Comparison of ENCODE assay signal across 8 mouse cellular contexts in genomic region chr10:39730976-39731735, GRCm38 (mm10). TPM values are rescaled to one million over a fixed set of nuclear protein-coding genes. Genes with fewer than 3 reads are reported as not detected.
A peak's percentile ranks its signal among the peaks of the same experiment; 100 is the strongest.
DNase-seq lines count a peak whose midpoint lies in the region; ATAC-seq lines count a peak whose summit lies in the region.

No protein-coding gene starts in this region.

- no peaks in the 10 kb centered on the region for H3K27me3 ChIP-seq in heart, embryonic 12.5 days (replicated peaks)
- no peaks in the 10 kb centered on the region for H3K27me3 ChIP-seq in liver, embryonic 13.5 days

- peak overlapping the region; percentile 80 for H3K4me3 ChIP-seq in heart, embryonic 12.5 days
- peak overlapping the region; percentile 93 for H3K4me3 ChIP-seq in liver, embryonic 13.5 days (replicated peaks)

- peaks cover 3% of the 10 kb centered on the region; the same call in 1 of the 2 replicates for H3K4me1 ChIP-seq in heart, embryonic 12.5 days (replicated peaks)
- peaks cover 27% of the 10 kb centered on the region for H3K4me1 ChIP-seq in liver, embryonic 13.5 days (replicated peaks)

- H3K9me3 ChIP-seq in heart, embryonic 12.5 days (replicated peaks) = no peaks in the 10 kb centered on the region
- H3K9me3 ChIP-seq in liver, embryonic 13.5 days (replicated peaks) = no peaks in the 10 kb centered on the region

- under 1% methylated on average over 52 of the region's 66 CpGs for WGBS in heart, embryonic 12.5 days
- under 1% methylated on average over 51 of the region's 66 CpGs for WGBS in liver, embryonic 13.5 days (ENCODE audit: insufficient replicate concordance)

- H3K4me2 ChIP-seq in heart, embryonic 12.5 days = peak overlapping the region; percentile 80
- peak overlapping the region; percentile 96 for H3K4me2 ChIP-seq in liver, embryonic 13.5 days

- DNase-seq in brain, embryonic 18.5 days (ENCODE audit: low read depth, low spot score) = peak; percentile 79
- peak; percentile 97 for DNase-seq in kidney, postnatal 14 days
- peak; percentile 87 for DNase-seq in liver, embryonic 13.5 days
- peak; percentile 86 to 88 for DNase-seq in natural killer cell, adult 2 months (ENCODE audit: low spot score in 2 of 2)
- peak; percentile 62 for DNase-seq in telencephalon, adult 2 months (ENCODE audit: low read depth, low spot score)

- H3K27ac ChIP-seq in heart, embryonic 12.5 days (ENCODE audit: poor library complexity, severe bottlenecking) = peak overlapping the region; percentile 98
- H3K27ac ChIP-seq in liver, embryonic 13.5 days = peak overlapping the region; percentile 96

- peak overlapping the region; percentile 86 for H3K9ac ChIP-seq in heart, embryonic 12.5 days
- peak overlapping the region; percentile 96 for H3K9ac ChIP-seq in liver, embryonic 13.5 days

- ATAC-seq in CD4-positive, CD25-positive, alpha-beta regulatory T cell, adult 4 months = peak; percentile 53
- ATAC-seq in erythroid progenitor cell, adult 5-6 weeks (replicated peaks; ENCODE audit: low FRiP score, poor library complexity, severe bottlenecking) = peak; percentile 87
- ATAC-seq in heart, embryonic 12.5 days (ENCODE audit: insufficient number of reproducible peaks, low FRiP score) = peak; percentile 95
- ATAC-seq in liver, embryonic 13.5 days (ENCODE audit: low read depth) = peak; percentile 93

- no peaks in the 10 kb centered on the region for H3K36me3 ChIP-seq in heart, embryonic 12.5 days
- H3K36me3 ChIP-seq in liver, embryonic 13.5 days = no peaks in the 10 kb centered on the region

RNA-seq across cellular contexts. Expression of gene Rev3l, which starts 0.8 kb away (rescaled TPM):
- 10 to 100 TPM; 14.6 to 15.5 TPM for polyA plus RNA-seq in CD4-positive, CD25-positive, alpha-beta regulatory T cell, adult 4 months (2017; shearing (Covaris generic))
- total RNA-seq in erythroid progenitor cell, adult 5-6 weeks (2015; ENCODE audit: low replicate concordance) = 52.6 and 77.5 TPM in 2 replicates
- total RNA-seq in erythroid progenitor cell, adult 5-6 weeks (2017; ENCODE audit: low replicate concordance) = 49.8 and 56.7 TPM in 2 replicates
- 12.7 and 15.0 TPM in 2 replicates for polyA plus RNA-seq in heart, embryonic 12.5 days (2016; fragmentation: Nextera tagmentation; extraction: Ambion mirVana)
- polyA plus RNA-seq in liver, embryonic 13.5 days (2015; fragmentation: Nextera tagmentation; extraction: Ambion mirVana) = 3.1 TPM in 2 replicates

Comparison
In these comparisons a context has a peak if more than half of its experiments do, and no peak if none do; other contexts are left out.
1. Peak in every context shown above with its lines: DNase-seq, ATAC-seq, H3K4me3 ChIP-seq and H3K27ac ChIP-seq.